Mouse (Mus musculus) hindbrain, embryonic 12.5 days (tissue): ENCODE measurements at regions not wholly inside any gene's neighbourhood (a gene's known extent, or its start where the extent isn't known, plus 50 kb on each side); places are given as distances from the start of the nearest gene placed in this dataset.

Source experiments
- ATAC-seq: fragments of 200-750 bp; cut with Nextera tagmentation; 2 replicates; pipeline ENCODE4 v1.8.0; 2017; ENCODE audit warnings: moderate TSS enrichment; ENCODE audit not compliant: low FRiP score
- H3K27ac ChIP-seq: fragments of 300-500 bp; sonication (generic); 2 replicates; pipeline ENCODE4 v1.5.1; 2016; ENCODE audit warnings: mild to moderate bottlenecking
- H3K27me3 ChIP-seq: fragments of 300-500 bp; sonication (generic); 2 replicates; pipeline ENCODE4 v1.6.1; 2016; ENCODE audit warnings: mild to moderate bottlenecking
- H3K36me3 ChIP-seq: fragments of 300-500 bp; sonication (generic); 2 replicates; pipeline ENCODE4 v1.6.1; 2016; ENCODE audit warnings: mild to moderate bottlenecking
- H3K4me1 ChIP-seq: fragments of 300-500 bp; sonication (generic); 2 replicates; pipeline ENCODE4 v1.6.1; 2016
- H3K4me2 ChIP-seq: fragments of 300-500 bp; sonication (generic); replicated peaks from 2 replicates; pipeline ENCODE4 v1.6.1; 2016; ENCODE audit warnings: mild to moderate bottlenecking
- H3K4me3 ChIP-seq: fragments of 300-500 bp; sonication (generic); 2 replicates; pipeline ENCODE4 v1.5.1; 2016; ENCODE audit warnings: mild to moderate bottlenecking
- H3K9ac ChIP-seq: fragments of 300-500 bp; sonication (generic); 2 replicates; pipeline ENCODE4 v1.6.1; 2016; ENCODE audit warnings: mild to moderate bottlenecking, moderate library complexity
- H3K9me3 ChIP-seq: fragments of 300-500 bp; sonication (generic); replicated peaks from 2 replicates; pipeline ENCODE4 v1.6.1; 2016; ENCODE audit warnings: mild to moderate bottlenecking
- WGBS: fragments of 180-500 bp; shearing (Covaris S2); methylation state at CpG from one replicate; pipeline ENCODE4 v1.1.7; 2016; 5-methylcytosine and 5-hydroxymethylcytosine counted together

GRCm38 (mm10) chr4:33600805-33601204 lies 290.7 kb downstream of the Rngtt start:
- Histone ChIP-seq H3K9ac (no peak overlapping the region), H3K4me3 (no peak overlapping the region), H3K27ac (no peak overlapping the region), H3K4me1 (no peaks in the 10 kb centered on the region), H3K9me3 (0 out of 2 replicates have a peak, but pooled peaks cover 5% of the 10 kb centered on the region), H3K27me3 (no peaks in the 10 kb centered on the region), H3K36me3 (no peaks in the 10 kb centered on the region), H3K4me2 (no peak overlapping the region)
- ATAC-seq: no peak
- WGBS: 51% methylated on average over 6 of the region's 6 CpGs

- no peak overlapping the region for H3K4me2 ChIP-seq
- 91% methylated on average over 5 of the region's 5 CpGs for WGBS
- H3K4me3 ChIP-seq: no peak overlapping the region
- no peaks in the 10 kb centered on the region for H3K27me3 ChIP-seq
- 0 out of 2 replicates have a peak, but pooled peaks cover 5% of the 10 kb centered on the region for H3K9me3 ChIP-seq
- no peak for ATAC-seq
- H3K27ac ChIP-seq: no peak overlapping the region
- no peaks in the 10 kb centered on the region for H3K4me1 ChIP-seq
- H3K9ac ChIP-seq: no peak overlapping the region
- H3K36me3 ChIP-seq: no peaks in the 10 kb centered on the region
Measured at GRCm38 (mm10) chr4:33604636-33605035, 294.5 kb downstream of the Rngtt start.

- H3K9me3 ChIP-seq: no peaks in the 10 kb centered on the region
- no peak overlapping the region for H3K9ac ChIP-seq
- peaks cover 8% of the 10 kb centered on the region; the same call in 1 of the 2 replicates for H3K4me1 ChIP-seq
- ATAC-seq: no peak
- no peak overlapping the region for H3K4me3 ChIP-seq
- WGBS: 84% methylated on average over 5 of the region's 5 CpGs
- H3K4me2 ChIP-seq: no peak overlapping the region
- no peaks in the 10 kb centered on the region for H3K36me3 ChIP-seq
- H3K27ac ChIP-seq: no peak overlapping the region
- no peaks in the 10 kb centered on the region for H3K27me3 ChIP-seq
Measured at GRCm38 (mm10) chr4:33639821-33640575, 284.4 kb upstream of the Cnr1 start.

- no peak overlapping the region for H3K9ac ChIP-seq
- 61% methylated on average over 11 of the region's 11 CpGs for WGBS
- ATAC-seq: 0 out of 2 replicates have a peak, but pooled peaks have one; percentile 19
- H3K9me3 ChIP-seq: no peaks in the 10 kb centered on the region
- peaks cover 8% of the 10 kb centered on the region; the same call in 1 of the 2 replicates for H3K4me1 ChIP-seq
- H3K36me3 ChIP-seq: no peaks in the 10 kb centered on the region
- no peak overlapping the region for H3K27ac ChIP-seq
- H3K4me3 ChIP-seq: no peak overlapping the region
- no peaks in the 10 kb centered on the region for H3K27me3 ChIP-seq
- H3K4me2 ChIP-seq: no peak overlapping the region
Measured at GRCm38 (mm10) chr4:33640576-33641255, 283.7 kb upstream of the Cnr1 start.

GRCm38 (mm10) chr4:33641883-33642282 lies 282.5 kb upstream of the Cnr1 start:
- H3K9ac ChIP-seq: no peak overlapping the region
- no peak overlapping the region for H3K4me3 ChIP-seq
- no peaks in the 10 kb centered on the region for H3K9me3 ChIP-seq
- H3K27me3 ChIP-seq: no peaks in the 10 kb centered on the region
- H3K4me1 ChIP-seq: peaks cover 8% of the 10 kb centered on the region; the same call in 1 of the 2 replicates
- H3K36me3 ChIP-seq: no peaks in the 10 kb centered on the region
- peak; percentile 66; the same call in 1 of the 2 replicates for ATAC-seq
- H3K4me2 ChIP-seq: no peak overlapping the region
- no peak overlapping the region for H3K27ac ChIP-seq
- 37% methylated on average over 6 of the region's 6 CpGs for WGBS

- no peaks in the 10 kb centered on the region for H3K36me3 ChIP-seq
- ATAC-seq: peak; percentile 54; the same call in 1 of the 2 replicates
- H3K27me3 ChIP-seq: no peaks in the 10 kb centered on the region
- 78% methylated on average over 13 of the region's 13 CpGs for WGBS
- no peaks in the 10 kb centered on the region for H3K9me3 ChIP-seq
- H3K9ac ChIP-seq: no peak overlapping the region
- no peak overlapping the region for H3K4me2 ChIP-seq
- peaks cover 8% of the 10 kb centered on the region; the same call in 1 of the 2 replicates for H3K4me1 ChIP-seq
- no peak overlapping the region for H3K27ac ChIP-seq
- H3K4me3 ChIP-seq: no peak overlapping the region
Measured at GRCm38 (mm10) chr4:33642526-33642925, 281.9 kb upstream of the Cnr1 start.

- WGBS: 84% methylated on average over 2 of the region's 2 CpGs
- Histone ChIP-seq H3K9me3 (no peaks in the 10 kb centered on the region), H3K4me1 (peaks cover 8% of the 10 kb centered on the region; the same call in 1 of the 2 replicates), H3K4me2 (no peak overlapping the region), H3K9ac (no peak overlapping the region), H3K27me3 (no peaks in the 10 kb centered on the region), H3K4me3 (no peak overlapping the region), H3K36me3 (no peaks in the 10 kb centered on the region), H3K27ac (no peak overlapping the region)
- ATAC-seq: no peak
Measured at GRCm38 (mm10) chr4:33645217-33645616, 279.2 kb upstream of the Cnr1 start.

- Histone ChIP-seq H3K4me1 (no peaks in the 10 kb centered on the region), H3K4me2 (no peak overlapping the region), H3K27me3 (no peaks in the 10 kb centered on the region), H3K9me3 (no peaks in the 10 kb centered on the region), H3K9ac (no peak overlapping the region), H3K4me3 (no peak overlapping the region), H3K36me3 (no peaks in the 10 kb centered on the region), H3K27ac (no peak overlapping the region)
- no peak for ATAC-seq
- WGBS: 79% methylated on average over 5 of the region's 5 CpGs
Measured at GRCm38 (mm10) chr4:33651292-33651691, 273.1 kb upstream of the Cnr1 start.

GRCm38 (mm10) chr4:33659766-33660165 lies 264.6 kb upstream of the Cnr1 start:
- Histone ChIP-seq H3K9ac (no peak overlapping the region), H3K27ac (no peak overlapping the region), H3K4me1 (peaks cover 12% of the 10 kb centered on the region; the same call in 1 of the 2 replicates), H3K9me3 (no peaks in the 10 kb centered on the region), H3K4me3 (no peak overlapping the region), H3K4me2 (no peak overlapping the region), H3K36me3 (no peaks in the 10 kb centered on the region), H3K27me3 (no peaks in the 10 kb centered on the region)
- no peak for ATAC-seq
- WGBS: 92% methylated on average over 14 of the region's 14 CpGs

GRCm38 (mm10) chr4:33660553-33660952 lies 263.8 kb upstream of the Cnr1 start:
- ATAC-seq: no peak
- no peak overlapping the region for H3K4me2 ChIP-seq

GRCm38 (mm10) chr4:33661862-33662261 lies 262.5 kb upstream of the Cnr1 start:
- Histone ChIP-seq H3K4me2 (no peak overlapping the region), H3K9me3 (no peaks in the 10 kb centered on the region), H3K9ac (no peak overlapping the region), H3K4me3 (no peak overlapping the region), H3K27ac (no peak overlapping the region), H3K27me3 (no peaks in the 10 kb centered on the region), H3K36me3 (no peaks in the 10 kb centered on the region), H3K4me1 (peaks cover 12% of the 10 kb centered on the region; the same call in 1 of the 2 replicates)
- WGBS: 72% methylated on average over 3 of the region's 3 CpGs
- no peak for ATAC-seq

More at GRCm38 (mm10) chr4:33660553-33660952, 263.8 kb upstream of the Cnr1 start:
- Histone ChIP-seq H3K4me3 (no peak overlapping the region), H3K27ac (no peak overlapping the region), H3K9me3 (no peaks in the 10 kb centered on the region), H3K9ac (no peak overlapping the region), H3K4me1 (peaks cover 12% of the 10 kb centered on the region; the same call in 1 of the 2 replicates), H3K27me3 (no peaks in the 10 kb centered on the region), H3K36me3 (no peaks in the 10 kb centered on the region)
- WGBS: 71% methylated on average over 5 of the region's 5 CpGs

GRCm38 (mm10) chr4:33662965-33663364 lies 261.4 kb upstream of the Cnr1 start:
- ATAC-seq: no peak
- no peaks in the 10 kb centered on the region for H3K27me3 ChIP-seq
- H3K4me3 ChIP-seq: no peak overlapping the region
- no peak overlapping the region for H3K4me2 ChIP-seq
- WGBS: 78% methylated on average over 11 of the region's 11 CpGs
- no peaks in the 10 kb centered on the region for H3K36me3 ChIP-seq
- no peak overlapping the region for H3K9ac ChIP-seq
- H3K9me3 ChIP-seq: no peaks in the 10 kb centered on the region
- peaks cover 12% of the 10 kb centered on the region; the same call in 1 of the 2 replicates for H3K4me1 ChIP-seq
- H3K27ac ChIP-seq: no peak overlapping the region
